Mouse (Mus musculus): Measurements from ENCODE around the gene Pafah1b2. TPM values are rescaled to one million over a fixed set of nuclear protein-coding genes. Genes with fewer than 3 reads are reported as not detected.

Gene Pafah1b2
- polyA plus RNA-seq, 1 experiment from 2014 or later, result 148 TPM

DNA sequence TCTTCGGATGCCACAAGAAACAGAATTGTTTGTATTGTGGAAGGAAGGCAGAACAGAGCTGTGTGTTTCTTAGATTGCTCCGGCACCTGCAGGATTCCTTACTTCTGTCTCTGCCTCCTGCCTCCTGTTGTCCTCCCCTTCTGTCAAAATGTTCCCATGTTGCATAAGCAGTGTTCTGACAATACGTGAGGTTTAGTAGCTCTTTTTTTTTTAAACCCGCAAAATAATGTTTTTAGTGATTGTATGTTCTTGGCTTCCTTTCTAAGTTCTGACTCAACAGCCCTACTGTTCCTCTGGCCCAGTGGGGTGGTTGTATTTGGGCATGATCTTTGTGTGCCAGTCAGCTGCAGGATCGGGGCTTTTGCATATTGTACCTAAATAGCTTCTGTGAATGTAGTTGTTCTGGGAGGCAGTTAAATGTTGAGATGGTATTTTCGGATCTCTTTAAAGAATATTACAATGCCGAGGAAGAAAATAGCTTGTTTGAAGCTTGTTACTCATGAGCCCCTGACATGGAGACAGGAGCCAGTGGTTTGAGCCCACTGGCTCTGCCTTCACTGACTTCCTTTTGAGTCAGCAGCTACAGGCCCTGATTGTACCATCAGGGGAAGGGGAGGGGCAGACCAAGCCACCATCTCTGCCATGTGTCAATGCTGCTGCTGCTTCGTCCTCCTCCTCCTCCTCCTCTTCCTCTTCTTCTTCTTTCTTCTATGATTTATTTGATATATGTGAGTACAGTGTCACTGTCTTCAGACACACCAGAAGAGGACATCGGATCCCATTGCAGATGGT is 13.8 kb upstream of the Pafah1b2 start:
- no peak for ATAC-seq (ENCODE audit: insufficient number of reproducible peaks, insufficient read depth, low FRiP score, low read depth)
- Histone ChIP-seq H3K27me3 (ENCODE audit: control insufficient read depth, insufficient read depth, low read length) (no peaks in the 10 kb centered on the region), H3K4me3 (ENCODE audit: control insufficient read depth in 1 of 2, insufficient read depth in 1 of 2, low read depth in 1 of 2, low read length in 2 of 2) (no peak overlapping the region), H3K27ac (replicated peaks in 1 of 2; ENCODE audit: control insufficient read depth in 1 of 2, insufficient read depth in 1 of 2, low read depth in 2 of 2, low read length in 2 of 2) (no peak overlapping the region), H3K4me1 (ENCODE audit: control insufficient read depth in 2 of 2, insufficient read depth in 2 of 2, low read length in 2 of 2) (peaks cover 6 to 11% of the 10 kb centered on the region in 2 experiments), H3K9me3 (ENCODE audit: control insufficient read depth, low read length) (no peaks in the 10 kb centered on the region), H3K9ac (ENCODE audit: low read length) (no peak overlapping the region), H3K4me2 (ENCODE audit: low read length) (no peak overlapping the region), H3K36me3 (ENCODE audit: control insufficient read depth, insufficient read depth, low read length) (0 out of 2 replicates have a peak, but pooled peaks cover under 1% of the 10 kb centered on the region)
- WGBS, result 86% methylated on average over 9 of the region's 9 CpGs

DNA sequence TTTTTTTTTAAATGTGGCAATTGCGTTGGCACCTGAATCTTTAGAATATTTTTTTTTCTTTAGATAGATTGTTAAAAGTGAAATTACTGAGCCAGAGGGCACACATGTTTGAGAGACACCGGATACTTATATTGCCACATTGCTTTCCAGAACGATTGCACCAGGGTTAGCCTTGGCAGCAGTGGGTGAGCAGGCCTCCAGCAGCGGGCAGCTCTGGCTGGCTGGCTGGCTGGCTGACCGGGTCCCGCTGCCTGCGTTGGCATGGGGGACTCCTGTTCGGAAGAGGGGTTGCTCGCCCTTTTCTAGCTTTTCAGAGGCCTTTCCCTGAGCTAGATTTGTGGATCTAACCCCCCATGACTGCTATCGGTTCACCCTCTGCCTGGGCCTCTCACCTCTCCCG is 11.1 kb upstream of the Pafah1b2 start:
- no peak overlapping the region for H3K4me3 ChIP-seq (ENCODE audit: control insufficient read depth in 1 of 2, insufficient read depth in 1 of 2, low read depth in 1 of 2, low read length in 2 of 2)
- H3K9me3 ChIP-seq (ENCODE audit: control insufficient read depth, low read length), result no peaks in the 10 kb centered on the region
- H3K36me3 ChIP-seq (ENCODE audit: control insufficient read depth, insufficient read depth, low read length), result peaks cover 11% of the 10 kb centered on the region; the same call in 1 of the 2 replicates
- no peak overlapping the region for H3K9ac ChIP-seq (ENCODE audit: low read length)
- WGBS, result 94% methylated on average over 11 of the region's 11 CpGs
- H3K4me2 ChIP-seq (ENCODE audit: low read length), result no peak overlapping the region
- peaks cover 0 to 2% of the 10 kb centered on the region in 2 experiments; a peak in 2 of 4 replicates for H3K4me1 ChIP-seq (ENCODE audit: control insufficient read depth in 2 of 2, insufficient read depth in 2 of 2, low read length in 2 of 2)
- no peak overlapping the region for H3K27ac ChIP-seq (replicated peaks in 1 of 2; ENCODE audit: control insufficient read depth in 1 of 2, insufficient read depth in 1 of 2, low read depth in 2 of 2, low read length in 2 of 2)
- no peaks in the 10 kb centered on the region for H3K27me3 ChIP-seq (ENCODE audit: control insufficient read depth, insufficient read depth, low read length)
- ATAC-seq (ENCODE audit: insufficient number of reproducible peaks, insufficient read depth, low FRiP score, low read depth), result no peak

DNA sequence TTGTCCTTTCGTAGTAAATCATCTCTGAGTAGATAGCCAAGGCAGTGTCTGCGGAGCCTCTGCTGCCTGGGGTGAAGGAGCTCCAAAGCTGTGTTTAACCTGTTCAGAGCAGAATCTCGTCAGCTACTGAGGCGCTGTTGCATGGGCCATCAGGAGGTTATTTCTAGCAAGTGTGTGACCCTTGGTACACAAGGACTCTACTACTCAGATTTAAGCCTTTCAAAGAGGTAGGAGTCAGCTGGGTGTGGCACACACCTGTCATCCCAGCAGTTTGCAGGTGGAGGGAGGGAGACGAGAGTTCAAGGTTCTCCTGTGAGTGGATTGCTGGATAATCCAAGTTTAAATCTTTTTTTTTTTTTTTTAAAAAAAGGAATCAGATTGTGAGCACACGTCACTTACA is 7.5 kb upstream of the Pafah1b2 start:
- no peak overlapping the region for H3K9ac ChIP-seq (ENCODE audit: low read length)
- H3K27me3 ChIP-seq (ENCODE audit: control insufficient read depth, insufficient read depth, low read length), result no peaks in the 10 kb centered on the region
- ATAC-seq (ENCODE audit: insufficient number of reproducible peaks, insufficient read depth, low FRiP score, low read depth), result no peak
- H3K27ac ChIP-seq (replicated peaks in 1 of 2; ENCODE audit: control insufficient read depth in 1 of 2, insufficient read depth in 1 of 2, low read depth in 2 of 2, low read length in 2 of 2), result no peak overlapping the region
- H3K4me3 ChIP-seq (ENCODE audit: control insufficient read depth in 1 of 2, insufficient read depth in 1 of 2, low read depth in 1 of 2, low read length in 2 of 2), result no peak overlapping the region
- peaks cover 14% of the 10 kb centered on the region; the same call in 1 of the 2 replicates for H3K36me3 ChIP-seq (ENCODE audit: control insufficient read depth, insufficient read depth, low read length)
- 79% methylated on average over 6 of the region's 6 CpGs for WGBS
- H3K4me2 ChIP-seq (ENCODE audit: low read length), result no peak overlapping the region
- peaks cover 11 to 25% of the 10 kb centered on the region in 2 experiments for H3K4me1 ChIP-seq (ENCODE audit: control insufficient read depth in 2 of 2, insufficient read depth in 2 of 2, low read length in 2 of 2)
- H3K9me3 ChIP-seq (ENCODE audit: control insufficient read depth, low read length), result no peaks in the 10 kb centered on the region

DNA sequence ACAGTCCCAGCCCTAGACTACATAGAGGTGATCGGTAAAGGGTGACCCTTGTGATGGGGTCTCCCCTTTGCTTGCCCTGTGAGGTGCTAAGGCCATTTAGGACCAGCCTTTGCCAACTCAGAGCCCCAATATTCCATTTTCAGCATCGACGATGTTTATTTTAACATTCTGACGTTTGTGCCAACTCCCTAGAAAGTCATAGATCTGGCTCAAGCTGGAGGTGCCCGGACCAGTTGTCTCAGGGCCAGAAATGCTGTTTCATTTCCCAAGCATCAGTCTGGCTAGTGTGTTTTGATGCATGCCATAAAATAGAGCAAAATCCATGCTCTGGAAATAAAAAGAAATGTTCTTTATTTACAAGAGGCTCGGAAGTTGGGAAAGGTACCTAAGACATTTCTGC is 5.8 kb upstream of the Pafah1b2 start:
- ATAC-seq (ENCODE audit: insufficient number of reproducible peaks, insufficient read depth, low FRiP score, low read depth), result no peak
- Histone ChIP-seq H3K36me3 (ENCODE audit: control insufficient read depth, insufficient read depth, low read length) (peaks cover 14% of the 10 kb centered on the region; the same call in 1 of the 2 replicates), H3K4me2 (ENCODE audit: low read length) (no peak overlapping the region), H3K9ac (ENCODE audit: low read length) (no peak overlapping the region), H3K27ac (replicated peaks in 1 of 2; ENCODE audit: control insufficient read depth in 1 of 2, insufficient read depth in 1 of 2, low read depth in 2 of 2, low read length in 2 of 2) (no peak overlapping the region), H3K4me1 (ENCODE audit: control insufficient read depth in 2 of 2, insufficient read depth in 2 of 2, low read length in 2 of 2) (peaks cover 21 to 39% of the 10 kb centered on the region in 2 experiments), H3K9me3 (ENCODE audit: control insufficient read depth, low read length) (no peaks in the 10 kb centered on the region), H3K27me3 (ENCODE audit: control insufficient read depth, insufficient read depth, low read length) (no peaks in the 10 kb centered on the region), H3K4me3 (ENCODE audit: control insufficient read depth in 1 of 2, insufficient read depth in 1 of 2, low read depth in 1 of 2, low read length in 2 of 2) (no peak overlapping the region)
- WGBS, result 90% methylated on average over 6 of the region's 6 CpGs

DNA sequence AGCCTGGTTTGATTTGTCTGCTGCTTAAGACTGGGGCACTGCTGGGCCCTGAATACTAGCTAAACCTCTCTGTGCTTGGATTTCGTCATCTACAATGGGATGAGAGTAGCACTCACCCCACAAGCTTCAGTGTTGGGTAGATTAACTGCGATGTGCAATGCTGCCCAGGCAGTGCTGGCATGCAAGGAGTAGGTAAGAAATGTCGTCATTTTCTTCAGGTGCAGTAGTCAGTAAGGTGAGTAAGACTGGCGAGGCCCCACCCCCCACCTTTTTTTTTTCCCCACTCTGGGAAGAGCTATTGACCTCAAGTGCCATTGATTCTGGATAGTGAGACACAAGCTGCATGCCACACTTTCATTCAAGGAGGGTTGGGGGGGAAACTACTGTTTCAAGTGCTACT is 3.9 kb upstream of the Pafah1b2 start:
- WGBS, result 69% methylated on average over 4 of the region's 4 CpGs
- no peak overlapping the region for H3K4me3 ChIP-seq (ENCODE audit: control insufficient read depth in 1 of 2, insufficient read depth in 1 of 2, low read depth in 1 of 2, low read length in 2 of 2)
- ATAC-seq (ENCODE audit: insufficient number of reproducible peaks, insufficient read depth, low FRiP score, low read depth), result no peak
- peaks cover 14% of the 10 kb centered on the region; the same call in 1 of the 2 replicates for H3K36me3 ChIP-seq (ENCODE audit: control insufficient read depth, insufficient read depth, low read length)
- no peaks in the 10 kb centered on the region for H3K27me3 ChIP-seq (ENCODE audit: control insufficient read depth, insufficient read depth, low read length)
- peak overlapping the region; percentile 78 for H3K4me2 ChIP-seq (ENCODE audit: low read length)
- no peaks in the 10 kb centered on the region for H3K9me3 ChIP-seq (ENCODE audit: control insufficient read depth, low read length)
- no peak overlapping the region for H3K9ac ChIP-seq (ENCODE audit: low read length)
- peaks cover 24 to 46% of the 10 kb centered on the region in 2 experiments for H3K4me1 ChIP-seq (ENCODE audit: control insufficient read depth in 2 of 2, insufficient read depth in 2 of 2, low read length in 2 of 2)
- H3K27ac ChIP-seq (replicated peaks in 1 of 2; ENCODE audit: control insufficient read depth in 1 of 2, insufficient read depth in 1 of 2, low read depth in 2 of 2, low read length in 2 of 2), result no peak overlapping the region

DNA sequence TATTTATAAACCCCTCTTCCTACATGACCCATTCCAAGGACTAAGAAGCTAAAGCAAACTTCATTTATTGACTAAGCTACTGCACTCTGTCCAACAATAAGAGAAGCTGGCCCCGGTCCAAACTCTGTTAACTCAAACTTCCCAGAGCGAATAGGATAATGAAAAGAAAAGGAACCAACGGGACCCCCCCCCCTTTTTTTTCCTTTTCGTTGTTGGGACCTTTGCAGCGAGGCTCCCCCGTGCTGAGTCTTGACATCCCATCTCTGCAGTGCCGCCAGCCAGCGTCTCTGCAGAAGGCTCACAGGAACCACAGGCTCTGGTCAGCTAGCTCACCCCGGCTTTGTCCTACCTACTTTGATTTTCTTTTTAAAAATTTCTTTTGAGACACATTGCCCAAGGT is 3.3 kb upstream of the Pafah1b2 start:
- H3K4me3 ChIP-seq (ENCODE audit: control insufficient read depth in 1 of 2, insufficient read depth in 1 of 2, low read depth in 1 of 2, low read length in 2 of 2), result no peak overlapping the region

DNA sequence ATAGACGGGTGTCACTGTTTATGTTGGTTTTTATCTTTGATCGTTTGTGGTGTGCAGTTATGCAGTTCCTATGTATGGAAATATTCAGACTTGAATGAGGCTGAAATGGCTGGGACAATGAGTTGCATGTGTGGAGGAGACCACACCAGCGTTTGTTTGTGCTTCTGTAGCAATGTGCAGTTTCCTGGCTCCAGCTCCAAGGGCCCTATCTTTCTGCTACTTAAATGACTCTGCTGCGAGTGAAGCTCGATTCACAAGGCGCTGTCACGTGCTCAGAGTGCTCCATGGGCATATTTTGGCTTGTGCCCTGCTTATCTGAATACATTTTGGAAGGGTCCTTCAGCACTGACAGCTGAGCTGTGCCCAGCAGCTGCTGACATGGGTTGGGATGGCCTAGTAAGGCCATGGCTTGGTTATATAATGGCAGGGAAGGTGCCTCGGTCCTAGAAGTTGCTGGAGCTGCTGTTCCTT is 2.6 kb upstream of the Pafah1b2 start:
- Histone ChIP-seq H3K4me2 (ENCODE audit: low read length) (peak overlapping the region; percentile 78), H3K9ac (ENCODE audit: low read length) (peak overlapping the region; percentile 38), H3K27me3 (ENCODE audit: control insufficient read depth, insufficient read depth, low read length) (no peaks in the 10 kb centered on the region), H3K4me3 (ENCODE audit: control insufficient read depth in 1 of 2, insufficient read depth in 1 of 2, low read depth in 1 of 2, low read length in 2 of 2) (peak overlapping the region; percentile 7 to 95; a peak in 2 of 4 replicates), H3K36me3 (ENCODE audit: control insufficient read depth, insufficient read depth, low read length) (peaks cover 10% of the 10 kb centered on the region; the same call in 1 of the 2 replicates), H3K4me1 (ENCODE audit: control insufficient read depth in 2 of 2, insufficient read depth in 2 of 2, low read length in 2 of 2) (peaks cover 24 to 46% of the 10 kb centered on the region in 2 experiments), H3K27ac (replicated peaks in 1 of 2; ENCODE audit: control insufficient read depth in 1 of 2, insufficient read depth in 1 of 2, low read depth in 2 of 2, low read length in 2 of 2) (peak overlapping the region; percentile 75 to 95), H3K9me3 (ENCODE audit: control insufficient read depth, low read length) (no peaks in the 10 kb centered on the region)
- 9% methylated on average over 8 of the region's 8 CpGs for WGBS
- peak; percentile 25; the same call in 1 of the 2 replicates for ATAC-seq (ENCODE audit: insufficient number of reproducible peaks, insufficient read depth, low FRiP score, low read depth)

More for the DNA sequence above, 3.3 kb upstream of the Pafah1b2 start:
- Histone ChIP-seq H3K36me3 (ENCODE audit: control insufficient read depth, insufficient read depth, low read length) (peaks cover 10% of the 10 kb centered on the region; the same call in 1 of the 2 replicates), H3K4me2 (ENCODE audit: low read length) (peak overlapping the region; percentile 78), H3K27ac (replicated peaks in 1 of 2; ENCODE audit: control insufficient read depth in 1 of 2, insufficient read depth in 1 of 2, low read depth in 2 of 2, low read length in 2 of 2) (peak overlapping the region in 1 of 2 experiments; percentile 95; a peak in 3 of 4 replicates), H3K4me1 (ENCODE audit: control insufficient read depth in 2 of 2, insufficient read depth in 2 of 2, low read length in 2 of 2) (peaks cover 24 to 46% of the 10 kb centered on the region in 2 experiments), H3K9ac (ENCODE audit: low read length) (peak overlapping the region; percentile 38; the same call in 1 of the 2 replicates), H3K27me3 (ENCODE audit: control insufficient read depth, insufficient read depth, low read length) (no peaks in the 10 kb centered on the region), H3K9me3 (ENCODE audit: control insufficient read depth, low read length) (no peaks in the 10 kb centered on the region)
- WGBS, result 36% methylated on average over 9 of the region's 9 CpGs
- no peak for ATAC-seq (ENCODE audit: insufficient number of reproducible peaks, insufficient read depth, low FRiP score, low read depth)
